Mouse (Mus musculus): Measurements from ENCODE around the gene Dag1.

DNA sequence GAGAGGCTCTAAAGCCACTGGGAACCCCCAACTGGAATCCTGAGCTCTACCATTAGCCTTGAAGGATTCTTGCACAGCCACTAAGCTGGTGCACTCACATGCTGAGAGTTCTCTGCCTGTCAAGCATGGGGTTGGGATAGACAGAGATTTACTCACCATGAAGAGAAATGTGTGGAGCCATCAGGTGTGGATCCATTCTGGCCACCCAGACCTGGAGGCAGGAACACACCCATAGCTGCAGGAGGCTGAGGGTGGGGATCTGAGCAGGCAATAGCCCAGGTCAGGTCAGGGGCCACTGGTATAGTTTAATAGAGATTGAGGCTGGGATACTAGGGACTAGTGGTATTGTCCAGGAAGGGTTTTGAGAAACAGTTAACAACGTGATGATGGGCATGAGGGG, 41.4 kb upstream of the Dag1 start:
- TF ChIP-seq CTCF (IDR thresholded peaks at IDR 0.05; ENCODE audit: control insufficient read depth, insufficient read depth, insufficient replicate concordance, low read depth, low read length) (no peak), POLR2A (IDR thresholded peaks at IDR 0.05; ENCODE audit: control insufficient read depth, low read depth, low read length) (no peak)

Measured in testis, adult 2 months (tissue).